Mouse (Mus musculus) lung, embryonic 16.5 days (tissue): ENCODE results near the gene Pfkl. TPM values are rescaled to one million over a fixed set of nuclear protein-coding genes. Genes with fewer than 3 reads are reported as not detected.
"Not testable (repeated sequence)": the region's sequence is repeated elsewhere in the genome, so short reads cannot be mapped to it uniquely, and the experiment has no call there.

Source experiments
- ATAC-seq: fragments of 200-750 bp; cut with Nextera tagmentation; 2 replicates; pipeline ENCODE4 v1.8.0; 2017; ENCODE audit warnings: low read depth, mild to moderate bottlenecking, moderate library complexity
- H3K27ac ChIP-seq: fragments of 300-500 bp; sonication (generic); 2 replicates; pipeline ENCODE4 v1.5.1; 2014; ENCODE audit warnings: mild to moderate bottlenecking, control low read depth, low read length
- H3K27me3 ChIP-seq: fragments of 300-500 bp; sonication (generic); 2 replicates; pipeline ENCODE4 v1.6.1; 2014; ENCODE audit warnings: low read depth, low read length, mixed read lengths; ENCODE audit not compliant: control insufficient read depth, insufficient read depth
- H3K36me3 ChIP-seq: fragments of 300-500 bp; sonication (generic); 2 replicates; pipeline ENCODE4 v1.6.1; 2014; ENCODE audit warnings: low read length; ENCODE audit not compliant: control insufficient read depth, insufficient read depth
- H3K4me1 ChIP-seq: fragments of 300-500 bp; sonication (generic); replicated peaks from 2 replicates; pipeline ENCODE4 v1.6.1; 2014; ENCODE audit warnings: low read length, mixed read lengths; ENCODE audit not compliant: control insufficient read depth, insufficient read depth
- H3K4me2 ChIP-seq: fragments of 300-500 bp; sonication (generic); 2 replicates; pipeline ENCODE4 v1.6.1; 2014; ENCODE audit warnings: low read depth, low read length, control low read depth
- H3K4me3 ChIP-seq: fragments of 300-500 bp; sonication (generic); 2 replicates; pipeline ENCODE4 v1.5.1; 2014; ENCODE audit warnings: mild to moderate bottlenecking, low read length, control low read depth
- H3K9ac ChIP-seq: fragments of 300-500 bp; sonication (generic); 2 replicates; pipeline ENCODE4 v1.6.1; 2014; ENCODE audit warnings: low read length, control low read depth
- H3K9me3 ChIP-seq: fragments of 300-500 bp; sonication (generic); 2 replicates; pipeline ENCODE4 v1.6.1; 2016; ENCODE audit warnings: low read length; ENCODE audit not compliant: control insufficient read depth
- WGBS: fragments of 180-500 bp; shearing (Covaris S2); extraction: QIAGEN DNeasy Blood & Tissue Kit; methylation state at CpG from one replicate; pipeline ENCODE4 v1.1.7; 2014; 5-methylcytosine and 5-hydroxymethylcytosine counted together
- polyA plus RNA-seq: library from polyadenylated mRNA; unstranded; fragments of >200 nt; fragmentation: Nextera tagmentation; extraction: Ambion mirVana; gene quantifications from 2 replicates; pipeline ENCODE4 v1.2.1, GENCODE M21; 2015

The Pfkl gene
- polyA plus RNA-seq, 1 experiment from 2014 or later = 158 TPM

- H3K27me3 ChIP-seq = no peaks in the 10 kb centered on the region; the same call in 1 of the 2 replicates
- no peak overlapping the region for H3K9ac ChIP-seq
- WGBS = 75% methylated on average over 4 of the region's 4 CpGs
- no peak overlapping the region for H3K4me2 ChIP-seq
- no peaks in the 10 kb centered on the region for H3K36me3 ChIP-seq
- H3K4me1 ChIP-seq = no peaks in the 10 kb centered on the region
- ATAC-seq = peak; percentile 49; the same call in 1 of the 2 replicates
- no peaks in the 10 kb centered on the region for H3K9me3 ChIP-seq
- H3K4me3 ChIP-seq = no peak overlapping the region
- no peak overlapping the region for H3K27ac ChIP-seq
Observed at GRCm38 (mm10) chr10:78019291-78019690, 9.4 kb upstream of the Pfkl start.

- no peaks in the 10 kb centered on the region for H3K4me1 ChIP-seq
- 19% methylated on average over 19 of the region's 19 CpGs for WGBS
Observed at GRCm38 (mm10) chr10:78018797-78019203, 8.9 kb upstream of the Pfkl start.

DNA sequence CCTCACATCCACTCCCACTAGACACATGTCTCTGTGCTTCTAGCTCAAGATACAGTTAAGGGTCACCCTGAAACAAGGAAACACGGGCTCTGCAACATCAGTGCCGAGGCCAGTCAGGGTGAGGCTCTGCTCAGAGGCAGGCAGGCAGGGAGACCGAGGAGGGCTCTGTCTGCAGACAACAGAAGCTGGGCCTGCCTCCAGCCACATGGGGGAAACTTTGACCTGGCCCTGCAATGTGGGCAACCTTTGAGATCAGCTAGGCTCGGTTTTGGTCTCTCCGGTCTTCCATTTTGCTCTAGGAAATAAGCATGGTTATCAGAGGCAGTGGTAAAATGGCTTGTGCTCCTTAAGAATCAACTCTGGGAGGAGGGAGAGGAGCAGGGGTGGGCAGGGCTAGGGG is 6.5 kb upstream of the Pfkl start:
- no peak overlapping the region for H3K9ac ChIP-seq
- no peak for ATAC-seq
- 50% methylated on average over 5 of the region's 5 CpGs for WGBS
- no peaks in the 10 kb centered on the region for H3K9me3 ChIP-seq
- no peak overlapping the region for H3K4me3 ChIP-seq
- no peaks in the 10 kb centered on the region for H3K4me1 ChIP-seq
- H3K4me2 ChIP-seq = no peak overlapping the region
- no peaks in the 10 kb centered on the region; the same call in 1 of the 2 replicates for H3K27me3 ChIP-seq
- H3K36me3 ChIP-seq = no peaks in the 10 kb centered on the region
- H3K27ac ChIP-seq = no peak overlapping the region

More at GRCm38 (mm10) chr10:78018797-78019203, 8.9 kb upstream of the Pfkl start:
- no peak overlapping the region for H3K27ac ChIP-seq
- no peaks in the 10 kb centered on the region; the same call in 1 of the 2 replicates for H3K27me3 ChIP-seq
- peak overlapping the region; percentile 69 for H3K4me2 ChIP-seq
- peak overlapping the region; percentile 38 for H3K4me3 ChIP-seq
- peak; percentile 87 for ATAC-seq
- H3K9ac ChIP-seq = peak overlapping the region; percentile 45; the same call in 1 of the 2 replicates
- H3K9me3 ChIP-seq = no peaks in the 10 kb centered on the region
- H3K36me3 ChIP-seq = no peaks in the 10 kb centered on the region

DNA sequence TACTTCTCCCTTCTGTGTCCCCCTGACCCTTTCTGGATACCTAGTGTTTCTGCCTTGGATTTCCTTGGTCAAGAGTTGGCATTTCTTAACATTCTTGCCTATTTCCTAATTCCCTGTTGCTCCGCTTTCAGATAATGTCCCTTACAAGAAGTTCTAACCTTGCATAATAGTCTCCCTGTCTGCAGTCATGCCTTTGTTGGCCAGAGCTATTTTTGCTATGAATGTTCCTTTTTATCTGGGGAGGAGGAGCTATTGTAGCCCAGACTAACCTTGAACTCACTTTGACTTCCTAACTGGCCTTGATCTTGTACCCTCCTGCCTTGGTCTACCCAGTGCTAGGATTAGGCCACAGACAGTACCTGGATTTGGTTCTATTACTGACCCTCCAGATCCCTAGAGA is 5.6 kb upstream of the Pfkl start:
- WGBS = 88% methylated on average over 1 of the region's 1 CpGs
- H3K9ac ChIP-seq = no peak overlapping the region
- H3K9me3 ChIP-seq = no peaks in the 10 kb centered on the region
- H3K4me1 ChIP-seq = peaks cover 2% of the 10 kb centered on the region; the same call in 1 of the 2 replicates
- H3K27ac ChIP-seq = no peak overlapping the region
- H3K4me3 ChIP-seq = no peak overlapping the region
- no peaks in the 10 kb centered on the region; the same call in 1 of the 2 replicates for H3K27me3 ChIP-seq
- no peaks in the 10 kb centered on the region for H3K36me3 ChIP-seq
- H3K4me2 ChIP-seq = no peak overlapping the region
- ATAC-seq = no peak

- Histone ChIP-seq H3K36me3 (no peaks in the 10 kb centered on the region), H3K4me2 (no peak overlapping the region), H3K9me3 (no peaks in the 10 kb centered on the region), H3K27me3 (no peaks in the 10 kb centered on the region; the same call in 1 of the 2 replicates), H3K9ac (no peak overlapping the region), H3K27ac (no peak overlapping the region), H3K4me3 (no peak overlapping the region), H3K4me1 (peaks cover 14% of the 10 kb centered on the region)
- ATAC-seq = no peak
- WGBS = 90% methylated on average over 18 of the region's 18 CpGs
Observed at GRCm38 (mm10) chr10:78012661-78013495, 3.0 kb upstream of the Pfkl start.

- H3K4me2 ChIP-seq, H3K4me3 ChIP-seq, H3K36me3 ChIP-seq, H3K27ac ChIP-seq, H3K9me3 ChIP-seq, H3K9ac ChIP-seq, ATAC-seq, H3K27me3 ChIP-seq: not testable (repeated sequence)
- WGBS = 89% methylated on average over 5 of the region's 5 CpGs
- H3K4me1 ChIP-seq = peaks cover 27% of the 10 kb centered on the region
Observed at GRCm38 (mm10) chr10:78011116-78011515, 1.2 kb upstream of the Pfkl start.

DNA sequence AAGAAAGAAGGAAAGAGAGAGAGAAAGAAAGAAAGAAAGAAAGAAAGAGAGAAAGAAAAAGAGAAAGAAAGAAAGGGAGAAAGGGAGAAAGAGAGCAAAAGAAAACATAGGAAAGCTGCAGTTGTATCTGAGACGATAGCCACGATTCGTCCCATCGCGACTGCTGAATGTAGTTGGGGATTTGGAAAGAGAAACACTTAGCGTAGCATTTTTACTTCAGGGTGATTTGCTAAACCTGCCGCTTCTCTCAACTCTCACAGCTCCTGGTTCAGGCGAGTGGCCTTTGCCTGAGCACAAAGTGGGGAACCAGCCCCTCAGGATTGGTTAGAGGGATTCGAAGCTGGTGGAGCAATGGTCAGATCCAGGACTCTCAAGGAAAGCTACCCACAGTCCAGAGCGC is 452 bp upstream of the Pfkl start:
- no peak for ATAC-seq
- WGBS = 16% methylated on average over 10 of the region's 10 CpGs

GRCm38 (mm10) chr10:78009184-78009944 is 519 bp downstream of the Pfkl start:
- H3K4me1 ChIP-seq = peaks cover 27% of the 10 kb centered on the region
- WGBS = under 1% methylated on average over 57 of the region's 59 CpGs

More for the DNA sequence above, 452 bp upstream of the Pfkl start:
- Histone ChIP-seq H3K36me3 (no peaks in the 10 kb centered on the region), H3K27ac (peak overlapping the region; percentile 78; the same call in 1 of the 2 replicates), H3K27me3 (no peaks in the 10 kb centered on the region), H3K4me3 (peak overlapping the region; percentile 84), H3K9me3 (no peaks in the 10 kb centered on the region), H3K4me1 (peaks cover 27% of the 10 kb centered on the region), H3K4me2 (peak overlapping the region; percentile 92), H3K9ac (peak overlapping the region; percentile 59)

GRCm38 (mm10) chr10:78008169-78008568 is 1.7 kb downstream of the Pfkl start:
- WGBS = 73% methylated on average over 3 of the region's 3 CpGs
- H3K27ac ChIP-seq = no peak overlapping the region; the same call in 1 of the 2 replicates

More at GRCm38 (mm10) chr10:78009184-78009944, 519 bp downstream of the Pfkl start:
- peak; percentile 98 for ATAC-seq
- no peaks in the 10 kb centered on the region for H3K27me3 ChIP-seq
- peak overlapping the region; percentile 99 for H3K27ac ChIP-seq
- no peaks in the 10 kb centered on the region for H3K9me3 ChIP-seq
- peak overlapping the region; percentile 84 for H3K4me3 ChIP-seq
- H3K9ac ChIP-seq = peak overlapping the region; percentile 90
- no peaks in the 10 kb centered on the region for H3K36me3 ChIP-seq
- H3K4me2 ChIP-seq = peak overlapping the region; percentile 92

More at GRCm38 (mm10) chr10:78008169-78008568, 1.7 kb downstream of the Pfkl start:
- peak overlapping the region; percentile 84 for H3K4me3 ChIP-seq
- ATAC-seq = no peak
- H3K27me3 ChIP-seq = no peaks in the 10 kb centered on the region
- peak overlapping the region; percentile 92 for H3K4me2 ChIP-seq
- peak overlapping the region; percentile 90 for H3K9ac ChIP-seq
- H3K9me3 ChIP-seq = no peaks in the 10 kb centered on the region
- H3K36me3 ChIP-seq = no peaks in the 10 kb centered on the region
- H3K4me1 ChIP-seq = peaks cover 27% of the 10 kb centered on the region
